Mouse (Mus musculus) hindbrain, embryonic 14.5 days (tissue): Measurements from ENCODE around the gene Cntrob. TPM values are rescaled to one million over a fixed set of nuclear protein-coding genes. Genes with fewer than 3 reads are reported as not detected.

Experiments used
- ATAC-seq: fragments of 200-750 bp; cut with Nextera tagmentation; 2 replicates; pipeline ENCODE4 v1.8.0; 2017; ENCODE audit warnings: moderate number of reproducible peaks, mild to moderate bottlenecking, moderate TSS enrichment, moderate library complexity; ENCODE audit not compliant: low FRiP score
- DNase-seq: peaks from one replicate; pipeline ENCODE4 v3.0.0-alpha.2; 2015; ENCODE audit warnings: low spot score
- H3K27ac ChIP-seq: fragments of 300-500 bp; sonication (generic); 2 replicates; pipeline ENCODE4 v1.5.1; 2014; ENCODE audit warnings: mild to moderate bottlenecking, moderate library complexity
- H3K27me3 ChIP-seq: fragments of 300-500 bp; sonication (generic); 2 replicates; pipeline ENCODE4 v1.6.1; 2014; ENCODE audit warnings: mild to moderate bottlenecking, low read length, mixed read lengths; ENCODE audit not compliant: control insufficient read depth, insufficient read depth
- H3K36me3 ChIP-seq: fragments of 300-500 bp; sonication (generic); replicated peaks from 2 replicates; pipeline ENCODE4 v1.6.1; 2014; ENCODE audit not compliant: control insufficient read depth, insufficient read depth
- H3K4me1 ChIP-seq: fragments of 300-500 bp; sonication (generic); replicated peaks from 2 replicates; pipeline ENCODE4 v1.6.1; 2014; ENCODE audit warnings: antibody characterized with exemption, low read length, mixed read lengths; ENCODE audit not compliant: control insufficient read depth, insufficient read depth
- H3K4me2 ChIP-seq: fragments of 300-500 bp; sonication (generic); replicated peaks from 2 replicates; pipeline ENCODE4 v1.6.1; 2014; ENCODE audit warnings: mild to moderate bottlenecking, moderate library complexity
- H3K4me3 ChIP-seq: fragments of 300-500 bp; sonication (generic); replicated peaks from 2 replicates; pipeline ENCODE4 v1.5.1; 2014; ENCODE audit warnings: mild to moderate bottlenecking, low read length
- H3K9ac ChIP-seq: fragments of 300-500 bp; sonication (generic); 2 replicates; pipeline ENCODE4 v1.6.1; 2014
- H3K9me3 ChIP-seq: fragments of 300-500 bp; sonication (generic); 2 replicates; pipeline ENCODE4 v1.6.1; 2016; ENCODE audit warnings: low read length; ENCODE audit not compliant: control insufficient read depth
- WGBS: fragments of 180-500 bp; shearing (Covaris S2); extraction: QIAGEN DNeasy Blood & Tissue Kit; methylation state at CpG from one replicate; pipeline ENCODE4 v1.1.7; 2014; 5-methylcytosine and 5-hydroxymethylcytosine counted together
- polyA plus RNA-seq: library from polyadenylated mRNA; unstranded; fragments of >200 nt; fragmentation: Nextera tagmentation; extraction: Ambion mirVana; gene quantifications from 2 replicates; pipeline ENCODE4 v1.2.1, GENCODE M21; 2014

The Cntrob gene
- polyA plus RNA-seq, 1 experiment from 2014 or later = 12.3 TPM

- no peak overlapping the region for H3K4me2 ChIP-seq
Measured at GRCm38 (mm10) chr11:69327648-69328047, 4.1 kb upstream of the Cntrob start.

GRCm38 (mm10) chr11:69327157-69327442 is 3.5 kb upstream of the Cntrob start:
- Histone ChIP-seq H3K9me3 (no peaks in the 10 kb centered on the region), H3K9ac (no peak overlapping the region), H3K27ac (no peak overlapping the region), H3K4me1 (peaks cover 39% of the 10 kb centered on the region), H3K27me3 (0 out of 2 replicates have a peak, but pooled peaks cover 10% of the 10 kb centered on the region), H3K4me3 (peak overlapping the region; percentile 46; the same call in 1 of the 2 replicates), H3K36me3 (no peaks in the 10 kb centered on the region), H3K4me2 (peak overlapping the region; percentile 77)
- WGBS = 13% methylated on average over 9 of the region's 9 CpGs
- DNase-seq = no peak
- no peak for ATAC-seq

More at GRCm38 (mm10) chr11:69327648-69328047, 4.1 kb upstream of the Cntrob start:
- H3K27ac ChIP-seq = no peak overlapping the region
- H3K27me3 ChIP-seq = 0 out of 2 replicates have a peak, but pooled peaks cover 10% of the 10 kb centered on the region
- no peak for ATAC-seq
- no peaks in the 10 kb centered on the region for H3K36me3 ChIP-seq
- no peak overlapping the region for H3K9ac ChIP-seq
- H3K4me1 ChIP-seq = peaks cover 34% of the 10 kb centered on the region
- H3K9me3 ChIP-seq = no peaks in the 10 kb centered on the region
- no peak for DNase-seq
- WGBS = 41% methylated on average over 6 of the region's 6 CpGs
- no peak overlapping the region for H3K4me3 ChIP-seq

GRCm38 (mm10) chr11:69326408-69327156 is 3.0 kb upstream of the Cntrob start:
- ATAC-seq = peak; percentile 21; the same call in 1 of the 2 replicates
- no peak for DNase-seq
- Histone ChIP-seq H3K27me3 (0 out of 2 replicates have a peak, but pooled peaks cover 10% of the 10 kb centered on the region), H3K27ac (0 out of 2 replicates have a peak overlapping the region, but pooled peaks have one; percentile 39), H3K9me3 (no peaks in the 10 kb centered on the region), H3K36me3 (no peaks in the 10 kb centered on the region), H3K9ac (peak overlapping the region; percentile 61), H3K4me1 (peaks cover 40% of the 10 kb centered on the region), H3K4me3 (peak overlapping the region; percentile 46), H3K4me2 (peak overlapping the region; percentile 77)
- 1% methylated on average over 45 of the region's 45 CpGs for WGBS

- H3K4me1 ChIP-seq = peaks cover 35% of the 10 kb centered on the region
- 11% methylated on average over 26 of the region's 26 CpGs for WGBS
- peak; percentile 52; the same call in 1 of the 2 replicates for ATAC-seq
- DNase-seq = peak; percentile 87
- H3K4me2 ChIP-seq = peak within 1 kb of the TSS; percentile 77
- 0 out of 2 replicates have a peak within 1 kb of the TSS, but pooled peaks have one; percentile 39 for H3K27ac ChIP-seq
- no peaks in the 10 kb centered on the region for H3K9me3 ChIP-seq
- peak within 1 kb of the TSS; percentile 46 for H3K4me3 ChIP-seq
- peak within 1 kb of the TSS; percentile 61 for H3K9ac ChIP-seq
- H3K36me3 ChIP-seq = no peaks in the 10 kb centered on the region
- 0 out of 2 replicates have a peak, but pooled peaks cover 10% of the 10 kb centered on the region for H3K27me3 ChIP-seq
Measured at GRCm38 (mm10) chr11:69325628-69326407, 2.2 kb upstream of the Cntrob start, which contains the start of gene Kcnab3. Gene Kcnab3 (plus strand): TSS chr11:69326258.

GRCm38 (mm10) chr11:69324749-69325148 is 1.2 kb upstream of the Cntrob start:
- H3K36me3 ChIP-seq = 0 out of 2 replicates have a peak, but pooled peaks cover 3% of the 10 kb centered on the region
- peaks cover 35% of the 10 kb centered on the region for H3K4me1 ChIP-seq
- H3K27me3 ChIP-seq = 0 out of 2 replicates have a peak, but pooled peaks cover 10% of the 10 kb centered on the region
- H3K27ac ChIP-seq = no peak overlapping the region
- ATAC-seq (no peak), DNase-seq (no peak)
- peak overlapping the region; percentile 56 for H3K4me3 ChIP-seq
- WGBS = 80% methylated on average over 6 of the region's 6 CpGs
- peak overlapping the region; percentile 75; the same call in 1 of the 2 replicates for H3K9ac ChIP-seq
- no peaks in the 10 kb centered on the region for H3K9me3 ChIP-seq
- H3K4me2 ChIP-seq = peak overlapping the region; percentile 77

- Histone ChIP-seq H3K9me3 (no peaks in the 10 kb centered on the region), H3K27ac (peak overlapping the region; percentile 77), H3K36me3 (peaks cover 17% of the 10 kb centered on the region), H3K4me3 (peak overlapping the region; percentile 56), H3K4me1 (peaks cover 35% of the 10 kb centered on the region), H3K27me3 (0 out of 2 replicates have a peak, but pooled peaks cover 10% of the 10 kb centered on the region), H3K9ac (peak overlapping the region; percentile 71), H3K4me2 (peak overlapping the region; percentile 73)
- WGBS = 25% methylated on average over 18 of the region's 18 CpGs
- ATAC-seq = no peak
- DNase-seq = no peak
Measured at GRCm38 (mm10) chr11:69322693-69323471, 693 bp downstream of the Cntrob start.

- H3K4me1 ChIP-seq = peaks cover 33% of the 10 kb centered on the region
- H3K4me3 ChIP-seq = no peak overlapping the region
- ATAC-seq (no peak), DNase-seq (no peak)
- peak overlapping the region; percentile 73 for H3K4me2 ChIP-seq
- 0 out of 2 replicates have a peak, but pooled peaks cover 3% of the 10 kb centered on the region for H3K27me3 ChIP-seq
- H3K9ac ChIP-seq = peak overlapping the region; percentile 71
- peaks cover 26% of the 10 kb centered on the region for H3K36me3 ChIP-seq
- no peaks in the 10 kb centered on the region for H3K9me3 ChIP-seq
- H3K27ac ChIP-seq = no peak overlapping the region
- 62% methylated on average over 6 of the region's 6 CpGs for WGBS
Measured at GRCm38 (mm10) chr11:69322010-69322409, 1.6 kb downstream of the Cntrob start.

- H3K4me1 ChIP-seq = peaks cover 29% of the 10 kb centered on the region
Measured at GRCm38 (mm10) chr11:69321580-69321979, 2.0 kb downstream of the Cntrob start.

More at GRCm38 (mm10) chr11:69321580-69321979, 2.0 kb downstream of the Cntrob start:
- WGBS = 89% methylated on average over 6 of the region's 6 CpGs
- ATAC-seq = no peak
- H3K36me3 ChIP-seq = peaks cover 30% of the 10 kb centered on the region
- no peaks in the 10 kb centered on the region for H3K9me3 ChIP-seq
- no peaks in the 10 kb centered on the region for H3K27me3 ChIP-seq
- H3K27ac ChIP-seq = no peak overlapping the region
- DNase-seq = no peak
- peak overlapping the region; percentile 73 for H3K4me2 ChIP-seq
- no peak overlapping the region for H3K4me3 ChIP-seq
- peak overlapping the region; percentile 71; the same call in 1 of the 2 replicates for H3K9ac ChIP-seq
